Mouse (Mus musculus): ENCODE data around the gene Mindy4. TPM values are rescaled to one million over a fixed set of nuclear protein-coding genes. Genes with fewer than 3 reads are reported as not detected.

Mindy4 gene
- total RNA-seq, 2 experiments from 2014 or later = 2.0 to 5.7 TPM

DNA sequence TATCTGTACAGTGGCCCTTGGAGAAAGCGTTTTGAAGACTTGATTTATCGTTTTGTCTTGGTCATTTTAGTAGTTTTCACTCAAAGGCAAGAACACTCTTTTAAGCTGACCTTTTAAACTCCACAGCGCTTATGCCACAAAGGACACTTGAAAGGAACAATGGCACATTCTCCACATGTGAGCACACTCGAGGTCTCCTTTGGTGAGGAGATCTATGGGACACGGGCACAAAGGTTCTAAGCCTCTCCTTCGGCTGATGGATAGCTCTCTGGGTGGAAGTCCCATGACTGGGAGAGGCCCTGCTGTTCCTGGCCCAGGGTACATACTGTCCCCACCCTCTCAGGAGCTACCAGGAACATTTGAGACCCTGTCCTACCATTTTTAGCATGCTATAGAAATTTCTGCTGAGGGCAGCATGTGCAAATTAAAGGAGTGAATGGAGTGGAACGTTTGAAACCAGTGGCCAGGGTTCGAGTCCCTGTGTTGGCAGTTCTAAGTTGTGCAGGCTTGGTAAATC, 49.6 kb downstream of the Mindy4 start:
- no peak for ATAC-seq (replicated peaks; ENCODE audit: poor library complexity)

- 0 out of 2 replicates have a peak, but pooled peaks have one; percentile 24 for ATAC-seq (replicated peaks; ENCODE audit: poor library complexity)
These were observed 53.5 kb downstream of the Mindy4 start for GRCm38 (mm10) chr6:55256500-55257191.

GRCm38 (mm10) chr6:55257246-55257645, 54.1 kb downstream of the Mindy4 start:
- no peak for ATAC-seq (replicated peaks; ENCODE audit: poor library complexity)

- peak; percentile 34 for ATAC-seq (replicated peaks; ENCODE audit: poor library complexity)
These were observed 55.5 kb downstream of the Mindy4 start for GRCm38 (mm10) chr6:55258428-55259325.

- no peak for ATAC-seq (replicated peaks; ENCODE audit: poor library complexity)
These were observed 59.0 kb downstream of the Mindy4 start for GRCm38 (mm10) chr6:55262161-55262560.

- ATAC-seq (replicated peaks; ENCODE audit: poor library complexity) = peak; percentile 64
These were observed 60.4 kb downstream of the Mindy4 start for GRCm38 (mm10) chr6:55263490-55264046.

GRCm38 (mm10) chr6:55264741-55265366, 61.7 kb downstream of the Mindy4 start:
- peak; percentile 37; the same call in 1 of the 2 replicates for ATAC-seq (replicated peaks; ENCODE audit: poor library complexity)

GRCm38 (mm10) chr6:55272952-55273351, 69.8 kb downstream of the Mindy4 start:
- no peak for ATAC-seq (replicated peaks; ENCODE audit: poor library complexity)

DNA sequence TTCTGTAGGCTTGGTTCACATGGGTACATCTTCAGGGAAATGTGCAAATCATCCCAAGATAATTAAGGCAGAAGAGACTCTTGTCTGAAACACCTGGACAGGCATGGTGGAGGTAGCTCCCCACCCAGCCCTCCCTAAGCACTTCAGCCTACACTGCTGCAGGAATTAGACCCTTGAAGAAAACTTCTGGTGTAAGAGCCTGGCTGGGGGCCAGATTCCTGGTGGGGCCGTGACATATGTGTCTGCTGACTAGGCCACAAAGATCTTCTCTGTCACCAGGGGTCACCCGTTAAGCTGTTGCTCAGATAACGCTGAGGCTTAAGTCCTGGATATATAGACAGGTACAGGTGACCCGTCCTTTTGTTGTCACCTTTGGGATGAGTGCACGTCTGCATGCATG, 70.3 kb downstream of the Mindy4 start:
- ATAC-seq (replicated peaks; ENCODE audit: poor library complexity) = 0 out of 2 replicates have a peak, but pooled peaks have one; percentile 7

- ATAC-seq (replicated peaks; ENCODE audit: poor library complexity) = no peak
These were observed 71.8 kb downstream of the Mindy4 start for GRCm38 (mm10) chr6:55275000-55275399.

DNA sequence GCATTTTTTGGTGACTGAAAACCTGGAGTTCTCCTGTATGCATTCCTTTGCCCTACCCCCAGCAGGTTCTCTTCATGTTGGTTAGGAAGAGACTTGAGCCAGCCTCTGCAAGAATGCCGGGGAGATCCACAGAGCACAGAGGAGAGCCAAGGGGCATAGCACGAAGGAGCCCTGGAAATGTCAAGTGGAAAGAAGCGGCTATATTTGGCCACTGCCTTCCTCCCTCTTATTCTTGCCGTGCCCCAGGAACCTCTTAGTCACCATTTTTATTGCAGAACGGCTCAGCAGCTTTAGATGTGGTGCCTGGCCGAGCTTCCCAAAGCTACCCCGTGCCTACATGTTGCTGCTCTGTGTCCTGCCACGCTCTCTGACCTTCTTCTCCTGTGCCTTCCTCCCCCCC, 72.6 kb downstream of the Mindy4 start:
- ATAC-seq (replicated peaks; ENCODE audit: poor library complexity) = no peak

GRCm38 (mm10) chr6:55276692-55277282, 73.6 kb downstream of the Mindy4 start:
- ATAC-seq (replicated peaks; ENCODE audit: poor library complexity) = peak; percentile 68

- ATAC-seq (replicated peaks; ENCODE audit: poor library complexity) = no peak
These were observed 74.9 kb downstream of the Mindy4 start for GRCm38 (mm10) chr6:55278086-55278485.

- no peak for ATAC-seq (replicated peaks; ENCODE audit: poor library complexity)
These were observed 75.3 kb downstream of the Mindy4 start for GRCm38 (mm10) chr6:55278520-55278919.

- ATAC-seq (replicated peaks; ENCODE audit: poor library complexity) = no peak
These were observed 77.8 kb downstream of the Mindy4 start for GRCm38 (mm10) chr6:55280979-55281378.

DNA sequence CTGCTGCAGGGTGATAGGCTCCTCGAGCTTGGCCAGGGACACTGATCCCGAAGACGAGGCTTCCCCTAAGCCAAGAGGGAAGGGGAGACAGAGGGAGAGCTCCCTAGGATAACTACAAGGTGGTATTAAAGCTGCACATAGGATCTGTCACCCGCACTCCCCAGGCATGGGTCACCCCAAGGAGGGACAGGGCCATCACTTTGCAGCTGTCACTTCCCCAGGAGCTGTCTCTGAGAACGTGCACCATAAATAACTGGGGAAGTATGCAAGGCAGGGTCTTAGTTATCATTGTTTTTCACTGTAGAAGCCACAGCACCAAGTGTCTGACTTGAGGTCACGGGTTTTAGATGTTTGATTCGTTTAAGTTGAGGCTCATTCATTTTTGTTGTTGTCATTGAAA, 78.5 kb downstream of the Mindy4 start:
- no peak for ATAC-seq (replicated peaks; ENCODE audit: poor library complexity)

DNA sequence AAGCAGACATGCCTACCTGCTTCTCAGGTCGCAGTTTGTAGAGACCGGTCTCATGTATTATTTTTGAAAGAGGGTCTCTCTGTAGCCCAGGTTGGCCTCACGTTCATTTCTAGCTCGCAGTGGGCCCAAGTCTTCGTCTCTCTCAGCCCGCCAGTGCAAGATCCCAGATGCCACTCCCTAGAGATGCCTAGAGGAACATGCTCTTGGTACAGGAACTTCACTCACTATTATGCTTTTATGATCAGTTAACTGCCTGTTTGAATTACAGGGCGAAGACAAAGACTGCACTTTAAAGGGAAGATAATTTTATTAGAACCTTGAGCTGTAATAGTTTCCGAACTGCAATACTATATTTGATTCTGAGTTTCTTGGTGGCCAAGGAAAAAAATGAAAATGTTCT, 79.2 kb downstream of the Mindy4 start:
- ATAC-seq (replicated peaks; ENCODE audit: poor library complexity) = no peak

GRCm38 (mm10) chr6:55285218-55285617, 82.0 kb downstream of the Mindy4 start:
- no peak for ATAC-seq (replicated peaks; ENCODE audit: poor library complexity)

DNA sequence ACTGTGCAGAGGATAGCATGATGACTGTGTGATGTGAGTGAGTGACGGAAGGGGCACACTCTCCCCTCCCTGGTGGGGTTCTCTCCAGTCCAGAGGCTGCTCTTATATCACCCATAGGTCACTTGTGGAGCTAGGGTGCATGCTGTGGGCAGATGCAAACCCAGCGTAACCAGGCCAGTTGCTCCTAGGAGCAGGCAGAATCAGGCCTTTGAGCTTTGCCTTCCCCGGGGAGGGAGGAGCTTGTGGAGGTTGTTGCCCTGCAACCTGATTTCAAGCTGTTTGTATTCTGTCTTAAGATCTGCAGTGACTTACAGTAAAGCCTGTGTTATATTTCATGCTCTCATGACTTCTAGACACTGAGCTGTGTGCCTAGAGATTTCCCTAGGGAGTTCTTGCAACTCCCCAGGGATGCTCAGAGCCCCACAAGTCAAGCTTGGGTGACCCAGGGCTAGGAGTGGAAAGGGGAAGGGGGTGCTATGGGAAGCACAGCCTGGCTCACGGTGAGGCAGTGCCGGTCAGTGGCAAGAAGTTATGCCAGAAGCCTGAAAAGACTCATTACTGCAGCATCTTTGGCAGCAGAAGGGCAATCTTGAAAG, 84.9 kb downstream of the Mindy4 start:
- no peak for ATAC-seq (replicated peaks; ENCODE audit: poor library complexity)

DNA sequence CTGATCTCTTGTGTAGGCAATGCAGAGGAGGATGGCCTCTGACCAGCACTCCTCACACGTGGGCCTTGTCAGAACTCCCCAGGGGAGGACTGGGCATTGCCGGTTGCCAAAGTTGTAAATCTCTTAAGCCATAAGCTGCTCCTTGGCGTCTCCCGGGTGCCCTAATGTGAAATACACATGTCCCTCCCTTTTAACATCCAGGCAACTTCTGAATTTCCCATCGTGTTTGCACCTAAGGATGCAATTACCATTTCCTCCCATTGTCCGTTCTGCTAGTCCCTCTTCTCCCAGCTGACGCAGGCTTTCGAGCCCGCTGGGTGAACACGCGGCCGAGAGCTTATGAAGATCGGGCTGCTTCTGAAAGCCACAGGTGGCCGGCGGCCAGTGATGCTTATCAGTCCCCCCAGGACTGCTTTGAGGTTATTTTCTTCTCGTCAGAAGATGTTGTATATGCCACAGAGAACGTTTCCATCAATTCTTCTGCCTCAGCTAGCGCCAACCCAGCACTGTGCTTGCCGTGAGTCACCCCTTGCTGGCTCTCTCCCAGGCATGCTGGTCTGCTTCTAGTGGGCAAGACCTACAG, 91.5 kb downstream of the Mindy4 start:
- ATAC-seq (replicated peaks; ENCODE audit: poor library complexity) = peak; percentile 60
